Mouse (Mus musculus) kidney, embryonic 14.5 days (tissue): ENCODE data around the gene Nsg1. TPM values are rescaled to one million over a fixed set of nuclear protein-coding genes. Genes with fewer than 3 reads are reported as not detected.

ENCODE experiments used
- ATAC-seq: fragments of 200-750 bp; cut with Nextera tagmentation; 2 replicates; pipeline ENCODE4 v1.8.0; 2017; ENCODE audit warnings: moderate number of reproducible peaks, mild to moderate bottlenecking, moderate TSS enrichment, moderate library complexity; ENCODE audit not compliant: low FRiP score, low TSS enrichment
- H3K27ac ChIP-seq: fragments of 300-500 bp; sonication (generic); 2 replicates; pipeline ENCODE4 v1.5.1; 2014; ENCODE audit warnings: low read depth, mild to moderate bottlenecking, low read length, moderate library complexity, mixed read lengths
- H3K27me3 ChIP-seq: fragments of 300-500 bp; sonication (generic); 2 replicates; pipeline ENCODE4 v1.6.1; 2014; ENCODE audit warnings: mild to moderate bottlenecking, low read length; ENCODE audit not compliant: control insufficient read depth, insufficient read depth
- H3K36me3 ChIP-seq: fragments of 300-500 bp; sonication (generic); 2 replicates; pipeline ENCODE4 v1.6.1; 2014; ENCODE audit warnings: low read length, mixed read lengths; ENCODE audit not compliant: control insufficient read depth, insufficient read depth
- H3K4me1 ChIP-seq: fragments of 300-500 bp; sonication (generic); 2 replicates; pipeline ENCODE4 v1.6.1; 2014; ENCODE audit warnings: low read length, mixed read lengths; ENCODE audit not compliant: control insufficient read depth, insufficient read depth
- H3K4me2 ChIP-seq: fragments of 300-500 bp; sonication (generic); replicated peaks from 2 replicates; pipeline ENCODE4 v1.6.1; 2014; ENCODE audit warnings: low read depth, mild to moderate bottlenecking, low read length
- H3K4me3 ChIP-seq: fragments of 300-500 bp; sonication (generic); 2 replicates; pipeline ENCODE4 v1.5.1; 2014; ENCODE audit warnings: mild to moderate bottlenecking, low read length
- H3K9ac ChIP-seq: fragments of 300-500 bp; sonication (generic); 2 replicates; pipeline ENCODE4 v1.6.1; 2014; ENCODE audit warnings: low read depth, mild to moderate bottlenecking, low read length, moderate library complexity
- H3K9me3 ChIP-seq: fragments of 300-500 bp; sonication (generic); 2 replicates; pipeline ENCODE4 v1.6.1; 2016; ENCODE audit warnings: low read length; ENCODE audit not compliant: control insufficient read depth
- WGBS: fragments of 180-500 bp; shearing (Covaris S2); extraction: QIAGEN DNeasy Blood & Tissue Kit; methylation state at CpG from one replicate; pipeline ENCODE4 v1.1.7; 2014; 5-methylcytosine and 5-hydroxymethylcytosine counted together
- polyA plus RNA-seq: library from polyadenylated mRNA; unstranded; fragments of >200 nt; fragmentation: Nextera tagmentation; extraction: Ambion mirVana; gene quantifications from 2 replicates; pipeline ENCODE4 v1.2.1, GENCODE M21; 2014

Gene Nsg1
- polyA plus RNA-seq, 1 experiment from 2014 or later, result 22.3 TPM

GRCm38 (mm10) chr5:38153636-38154035, 6.1 kb downstream of the Nsg1 start:
- Histone ChIP-seq H3K27me3 (no peaks in the 10 kb centered on the region), H3K9me3 (0 out of 2 replicates have a peak, but pooled peaks cover 5% of the 10 kb centered on the region), H3K4me1 (0 out of 2 replicates have a peak, but pooled peaks cover 8% of the 10 kb centered on the region), H3K27ac (no peak overlapping the region), H3K4me3 (no peak overlapping the region), H3K9ac (no peak overlapping the region), H3K4me2 (no peak overlapping the region), H3K36me3 (peaks cover 65% of the 10 kb centered on the region)
- WGBS, result 91% methylated on average over 5 of the region's 5 CpGs
- no peak for ATAC-seq

- H3K27me3 ChIP-seq, result no peaks in the 10 kb centered on the region
- H3K4me3 ChIP-seq, result no peak overlapping the region
- H3K9me3 ChIP-seq, result 0 out of 2 replicates have a peak, but pooled peaks cover 5% of the 10 kb centered on the region
- H3K27ac ChIP-seq, result no peak overlapping the region
- no peak overlapping the region for H3K9ac ChIP-seq
- H3K4me1 ChIP-seq, result no peaks in the 10 kb centered on the region
- ATAC-seq, result no peak
- no peak overlapping the region for H3K4me2 ChIP-seq
- 84% methylated on average over 10 of the region's 10 CpGs for whole genome bisulfite sequencing
- H3K36me3 ChIP-seq, result peaks cover 67% of the 10 kb centered on the region
Measured at GRCm38 (mm10) chr5:38152201-38153108, 7.3 kb downstream of the Nsg1 start.

GRCm38 (mm10) chr5:38151264-38151663, 8.4 kb downstream of the Nsg1 start:
- H3K9ac ChIP-seq, result no peak overlapping the region
- H3K27ac ChIP-seq, result no peak overlapping the region
- ATAC-seq, result no peak
- no peaks in the 10 kb centered on the region for H3K27me3 ChIP-seq
- no peak overlapping the region for H3K4me2 ChIP-seq
- H3K9me3 ChIP-seq, result 0 out of 2 replicates have a peak, but pooled peaks cover 5% of the 10 kb centered on the region
- peaks cover 64% of the 10 kb centered on the region for H3K36me3 ChIP-seq
- 80% methylated on average over 3 of the region's 3 CpGs for WGBS
- no peaks in the 10 kb centered on the region for H3K4me1 ChIP-seq
- no peak overlapping the region for H3K4me3 ChIP-seq

GRCm38 (mm10) chr5:38146524-38146923, 13.2 kb downstream of the Nsg1 start:
- ATAC-seq, result no peak
- H3K4me3 ChIP-seq, result no peak overlapping the region
- H3K4me2 ChIP-seq, result no peak overlapping the region
- H3K4me1 ChIP-seq, result no peaks in the 10 kb centered on the region
- no peaks in the 10 kb centered on the region for H3K27me3 ChIP-seq
- H3K36me3 ChIP-seq, result peaks cover 40% of the 10 kb centered on the region
- WGBS, result 87% methylated on average over 6 of the region's 6 CpGs
- no peaks in the 10 kb centered on the region for H3K9me3 ChIP-seq
- no peak overlapping the region for H3K9ac ChIP-seq
- no peak overlapping the region for H3K27ac ChIP-seq

GRCm38 (mm10) chr5:38140893-38141292, 18.8 kb downstream of the Nsg1 start:
- Histone ChIP-seq H3K4me3 (no peak overlapping the region), H3K27ac (no peak overlapping the region), H3K4me1 (no peaks in the 10 kb centered on the region), H3K36me3 (peaks cover 36% of the 10 kb centered on the region), H3K9me3 (no peaks in the 10 kb centered on the region), H3K27me3 (no peaks in the 10 kb centered on the region), H3K4me2 (no peak overlapping the region), H3K9ac (no peak overlapping the region)
- 83% methylated on average over 6 of the region's 6 CpGs for WGBS
- peak; percentile 60; the same call in 1 of the 2 replicates for ATAC-seq

GRCm38 (mm10) chr5:38137163-38137562, 22.5 kb downstream of the Nsg1 start:
- peaks cover 25% of the 10 kb centered on the region for H3K36me3 ChIP-seq
- no peak overlapping the region for H3K9ac ChIP-seq
- H3K27me3 ChIP-seq, result no peaks in the 10 kb centered on the region
- H3K4me2 ChIP-seq, result no peak overlapping the region
- no peak overlapping the region for H3K27ac ChIP-seq
- no peak for ATAC-seq
- WGBS, result 92% methylated on average over 9 of the region's 9 CpGs
- H3K9me3 ChIP-seq, result no peaks in the 10 kb centered on the region
- H3K4me3 ChIP-seq, result no peak overlapping the region
- no peaks in the 10 kb centered on the region for H3K4me1 ChIP-seq

GRCm38 (mm10) chr5:38136247-38136646, 23.5 kb downstream of the Nsg1 start:
- no peak overlapping the region for H3K27ac ChIP-seq
- H3K27me3 ChIP-seq, result no peaks in the 10 kb centered on the region
- no peak overlapping the region for H3K9ac ChIP-seq
- H3K4me3 ChIP-seq, result no peak overlapping the region
- 0 out of 2 replicates have a peak, but pooled peaks have one; percentile 39 for ATAC-seq
- WGBS, result 93% methylated on average over 9 of the region's 9 CpGs
- H3K36me3 ChIP-seq, result peaks cover 23% of the 10 kb centered on the region
- no peaks in the 10 kb centered on the region for H3K4me1 ChIP-seq
- H3K9me3 ChIP-seq, result no peaks in the 10 kb centered on the region
- no peak overlapping the region for H3K4me2 ChIP-seq

- ATAC-seq, result no peak
Measured at GRCm38 (mm10) chr5:38129339-38129738, 30.4 kb downstream of the Nsg1 start.

More at GRCm38 (mm10) chr5:38129339-38129738, 30.4 kb downstream of the Nsg1 start:
- Histone ChIP-seq H3K9ac (no peak overlapping the region), H3K27ac (no peak overlapping the region), H3K9me3 (no peaks in the 10 kb centered on the region), H3K4me1 (no peaks in the 10 kb centered on the region), H3K36me3 (peaks cover 9% of the 10 kb centered on the region; the same call in 1 of the 2 replicates), H3K27me3 (no peaks in the 10 kb centered on the region), H3K4me2 (no peak overlapping the region), H3K4me3 (no peak overlapping the region)
- WGBS, result 96% methylated on average over 2 of the region's 2 CpGs
